Mouse (Mus musculus) lung, postnatal 10 days (tissue): Measurements from ENCODE around the gene Cpeb3.
A peak's percentile ranks its signal among the peaks of the same experiment; 100 is the strongest.

Source experiments
- DNase-seq: peaks from one replicate; pipeline ENCODE4 v3.0.0; 2021

Cpeb3 gene

GRCm38 (mm10) chr19:37020951-37021350, 187.4 kb downstream of the Cpeb3 start:
- DNase-seq: no peak

- no peak for DNase-seq
Measured at GRCm38 (mm10) chr19:37020531-37020930, 187.9 kb downstream of the Cpeb3 start.

GRCm38 (mm10) chr19:37018931-37019330, 189.5 kb downstream of the Cpeb3 start:
- DNase-seq: no peak

- DNase-seq: peak; percentile 77
Measured at GRCm38 (mm10) chr19:37018411-37018810, 190.0 kb downstream of the Cpeb3 start.

GRCm38 (mm10) chr19:37016890-37017289, 191.5 kb downstream of the Cpeb3 start:
- DNase-seq: no peak

- DNase-seq: no peak
Measured at GRCm38 (mm10) chr19:37014173-37014939, 194.0 kb downstream of the Cpeb3 start.

GRCm38 (mm10) chr19:37013461-37013860, 194.9 kb downstream of the Cpeb3 start:
- DNase-seq: no peak

- no peak for DNase-seq
Measured at GRCm38 (mm10) chr19:37009878-37010281, 198.5 kb downstream of the Cpeb3 start.

- no peak for DNase-seq
Measured at GRCm38 (mm10) chr19:37004557-37004956, 203.8 kb downstream of the Cpeb3 start.
